Mouse (Mus musculus): ENCODE measurements around the gene Tas2r126. TPM values are rescaled to one million over a fixed set of nuclear protein-coding genes. Genes with fewer than 3 reads are reported as not detected.

Tas2r126 gene
- polyA plus RNA-seq (2016; fragmentation: Nextera tagmentation; extraction: Ambion mirVana): not detected in 2 replicates

- Histone ChIP-seq H3K27me3 (replicated peaks) (no peaks in the 10 kb centered on the region), H3K4me1 (replicated peaks) (no peaks in the 10 kb centered on the region), H3K27ac (ENCODE audit: poor library complexity, severe bottlenecking) (no peak within 1 kb of the TSS), H3K9me3 (replicated peaks) (no peaks in the 10 kb centered on the region), H3K9ac (no peak within 1 kb of the TSS), H3K4me3 (no peak within 1 kb of the TSS), H3K4me2 (no peak within 1 kb of the TSS), H3K36me3 (no peaks in the 10 kb centered on the region)
- WGBS: 45% methylated on average over 6 of the region's 6 CpGs
- ATAC-seq (ENCODE audit: insufficient number of reproducible peaks, low FRiP score): peak; percentile 42; the same call in 1 of the 2 replicates
Observed at GRCm38 (mm10) chr6:42434446-42434845, at the start of gene Tas2r126. Tas2r126 (plus strand) TSS chr6:42434535.

DNA sequence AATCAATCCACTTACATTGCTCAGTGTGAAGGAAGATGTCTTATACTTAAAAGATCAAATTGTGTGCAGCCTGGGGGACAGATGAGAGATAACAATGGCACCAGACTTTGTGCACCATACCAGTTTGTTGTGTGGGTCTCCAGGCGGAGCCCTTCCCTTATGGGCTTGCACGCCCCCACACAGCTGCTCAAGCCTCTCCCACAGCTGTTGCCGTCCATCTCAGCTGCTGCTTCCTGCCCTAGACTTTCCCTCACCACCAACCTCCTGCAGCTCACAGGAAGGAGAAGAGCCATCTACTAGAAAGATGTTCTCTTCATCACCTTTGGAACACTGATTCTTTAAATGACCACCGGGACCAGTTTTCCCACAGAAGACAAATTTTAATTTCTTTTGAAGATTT, 48.7 kb upstream of the Tas2r126 start:
- Histone ChIP-seq H3K27ac (ENCODE audit: poor library complexity, severe bottlenecking) (no peak overlapping the region), H3K27me3 (replicated peaks) (no peaks in the 10 kb centered on the region), H3K4me3 (no peak overlapping the region), H3K4me1 (replicated peaks) (peaks cover 22% of the 10 kb centered on the region), H3K9ac (no peak overlapping the region), H3K4me2 (no peak overlapping the region), H3K36me3 (no peaks in the 10 kb centered on the region), H3K9me3 (replicated peaks) (no peaks in the 10 kb centered on the region)
- WGBS: 59% methylated on average over 4 of the region's 4 CpGs
- ATAC-seq (ENCODE audit: insufficient number of reproducible peaks, low FRiP score): no peak

GRCm38 (mm10) chr6:42391796-42392330, 42.5 kb upstream of the Tas2r126 start:
- Histone ChIP-seq H3K9me3 (replicated peaks) (no peaks in the 10 kb centered on the region), H3K27ac (ENCODE audit: poor library complexity, severe bottlenecking) (peak overlapping the region; percentile 51; the same call in 1 of the 2 replicates), H3K4me3 (no peak overlapping the region), H3K4me2 (no peak overlapping the region), H3K36me3 (no peaks in the 10 kb centered on the region), H3K4me1 (replicated peaks) (peaks cover 21% of the 10 kb centered on the region; the same call in 1 of the 2 replicates), H3K27me3 (replicated peaks) (no peaks in the 10 kb centered on the region), H3K9ac (no peak overlapping the region)
- WGBS: 26% methylated on average over 2 of the region's 2 CpGs
- peak; percentile 53; the same call in 1 of the 2 replicates for ATAC-seq (ENCODE audit: insufficient number of reproducible peaks, low FRiP score)

DNA sequence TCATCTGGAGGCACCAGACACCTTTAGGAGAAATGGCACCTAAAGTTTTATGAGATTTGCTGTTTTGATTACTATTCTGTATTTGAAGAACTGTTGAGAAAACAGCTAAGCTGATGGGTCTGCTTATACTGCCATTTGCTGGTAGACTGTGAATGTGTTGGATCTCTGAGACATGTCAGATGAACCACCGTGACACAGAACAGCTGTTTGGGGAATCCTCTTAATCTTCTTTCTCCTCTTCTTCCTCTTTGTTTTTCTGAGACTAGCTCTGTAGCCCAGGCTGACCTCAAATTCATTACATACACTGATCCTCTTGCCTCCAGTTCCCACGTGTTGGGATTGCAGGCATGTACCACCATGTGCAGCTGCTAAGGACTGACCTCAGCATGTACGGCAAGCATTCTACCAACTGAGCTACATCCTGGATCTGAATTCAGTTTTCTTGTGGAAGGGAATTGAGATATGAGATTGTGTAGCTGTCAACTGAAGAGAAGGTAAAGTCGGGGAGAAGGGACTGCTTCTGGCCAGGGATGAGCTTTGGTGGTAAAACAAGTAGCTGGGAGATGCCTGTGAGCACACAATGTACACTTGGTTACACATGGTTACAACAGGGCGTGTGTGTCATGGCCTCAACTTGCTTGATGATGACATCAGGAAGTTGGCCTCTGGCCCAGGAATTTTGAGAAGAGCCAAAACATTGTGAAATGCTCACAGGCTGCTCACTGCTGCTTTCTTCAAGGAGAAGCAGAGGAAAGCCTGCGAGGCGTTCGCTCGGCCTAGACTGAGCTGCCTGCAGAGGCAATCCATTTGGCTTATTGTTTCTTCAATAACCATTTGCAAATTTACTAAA, 38.1 kb upstream of the Tas2r126 start:
- Histone ChIP-seq H3K4me2 (no peak overlapping the region), H3K4me3 (no peak overlapping the region), H3K9ac (no peak overlapping the region), H3K27ac (ENCODE audit: poor library complexity, severe bottlenecking) (no peak overlapping the region), H3K9me3 (replicated peaks) (no peaks in the 10 kb centered on the region), H3K27me3 (replicated peaks) (0 out of 2 replicates have a peak, but pooled peaks cover 3% of the 10 kb centered on the region), H3K36me3 (no peaks in the 10 kb centered on the region), H3K4me1 (replicated peaks) (peaks cover 16% of the 10 kb centered on the region; the same call in 1 of the 2 replicates)
- WGBS: 53% methylated on average over 9 of the region's 9 CpGs
- ATAC-seq (ENCODE audit: insufficient number of reproducible peaks, low FRiP score): peak; percentile 67

DNA sequence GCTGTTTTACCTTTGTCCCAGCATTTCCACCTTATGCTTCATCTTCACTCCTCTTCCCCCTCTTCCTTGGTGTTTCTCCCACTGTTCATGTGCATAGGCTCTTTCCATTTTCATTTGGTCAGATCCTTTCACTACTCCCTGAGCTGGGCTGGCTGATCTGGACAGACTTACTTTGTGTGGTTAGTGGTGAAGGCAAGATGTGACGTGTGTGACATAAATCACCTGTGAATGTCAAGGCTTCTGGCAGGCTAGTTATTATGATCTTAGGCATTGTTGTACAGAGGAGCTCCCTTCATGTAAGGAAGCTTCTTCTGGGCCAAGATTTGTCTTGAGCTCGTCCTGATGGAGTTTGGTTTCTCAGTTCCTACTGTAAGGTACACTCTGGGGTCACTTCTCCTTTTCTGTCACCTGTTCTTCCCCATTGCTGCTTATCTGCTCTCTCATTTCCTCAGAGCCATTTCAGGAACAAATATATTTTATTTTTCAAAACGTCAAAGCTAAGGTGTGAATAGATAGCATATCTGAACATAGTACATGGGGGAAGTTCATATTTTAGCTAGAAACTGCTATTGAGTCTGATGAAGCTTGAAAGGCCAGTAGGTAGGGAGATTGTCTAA, 37.2 kb upstream of the Tas2r126 start:
- Histone ChIP-seq H3K4me2 (no peak overlapping the region), H3K27me3 (replicated peaks) (0 out of 2 replicates have a peak, but pooled peaks cover 3% of the 10 kb centered on the region), H3K36me3 (no peaks in the 10 kb centered on the region), H3K9me3 (replicated peaks) (no peaks in the 10 kb centered on the region), H3K4me1 (replicated peaks) (peaks cover 9% of the 10 kb centered on the region; the same call in 1 of the 2 replicates), H3K27ac (ENCODE audit: poor library complexity, severe bottlenecking) (no peak overlapping the region), H3K4me3 (no peak overlapping the region), H3K9ac (no peak overlapping the region)
- WGBS: 52% methylated on average over 3 of the region's 3 CpGs
- ATAC-seq (ENCODE audit: insufficient number of reproducible peaks, low FRiP score): no peak

- WGBS: 72% methylated on average over 3 of the region's 3 CpGs
- no peak overlapping the region for H3K4me3 ChIP-seq
- H3K9ac ChIP-seq: no peak overlapping the region
- no peak overlapping the region for H3K4me2 ChIP-seq
- H3K27ac ChIP-seq (ENCODE audit: poor library complexity, severe bottlenecking): no peak overlapping the region
- H3K27me3 ChIP-seq (replicated peaks): 0 out of 2 replicates have a peak, but pooled peaks cover 3% of the 10 kb centered on the region
- H3K4me1 ChIP-seq (replicated peaks): 0 out of 2 replicates have a peak, but pooled peaks cover 8% of the 10 kb centered on the region
- H3K36me3 ChIP-seq: no peaks in the 10 kb centered on the region
- no peak for ATAC-seq (ENCODE audit: insufficient number of reproducible peaks, low FRiP score)
- H3K9me3 ChIP-seq (replicated peaks): no peaks in the 10 kb centered on the region
Observed at GRCm38 (mm10) chr6:42398285-42398684, 36.0 kb upstream of the Tas2r126 start.

- Histone ChIP-seq H3K4me2 (no peak overlapping the region), H3K36me3 (no peaks in the 10 kb centered on the region), H3K4me1 (replicated peaks) (0 out of 2 replicates have a peak, but pooled peaks cover 8% of the 10 kb centered on the region), H3K27ac (ENCODE audit: poor library complexity, severe bottlenecking) (no peak overlapping the region), H3K9me3 (replicated peaks) (no peaks in the 10 kb centered on the region), H3K9ac (no peak overlapping the region), H3K4me3 (no peak overlapping the region), H3K27me3 (replicated peaks) (0 out of 2 replicates have a peak, but pooled peaks cover 3% of the 10 kb centered on the region)
- ATAC-seq (ENCODE audit: insufficient number of reproducible peaks, low FRiP score): no peak
- WGBS: 100% methylated on average over 1 of the region's 1 CpGs
Observed at GRCm38 (mm10) chr6:42398998-42399397, 35.3 kb upstream of the Tas2r126 start.

- H3K4me1 ChIP-seq (replicated peaks): 0 out of 2 replicates have a peak, but pooled peaks cover 8% of the 10 kb centered on the region
- 90% methylated on average over 1 of the region's 1 CpGs for WGBS
- 0 out of 2 replicates have a peak, but pooled peaks cover 3% of the 10 kb centered on the region for H3K27me3 ChIP-seq (replicated peaks)
- no peak within 1 kb of the TSS for H3K4me3 ChIP-seq
- no peak for ATAC-seq (ENCODE audit: insufficient number of reproducible peaks, low FRiP score)
- no peak within 1 kb of the TSS for H3K27ac ChIP-seq (ENCODE audit: poor library complexity, severe bottlenecking)
- H3K9ac ChIP-seq: no peak within 1 kb of the TSS
- no peaks in the 10 kb centered on the region for H3K36me3 ChIP-seq
- H3K9me3 ChIP-seq (replicated peaks): no peaks in the 10 kb centered on the region
- no peak within 1 kb of the TSS for H3K4me2 ChIP-seq
Observed at GRCm38 (mm10) chr6:42399938-42400337, 34.4 kb upstream of the Tas2r126 start, which contains the start of gene Tas2r143. Tas2r143 (plus strand) TSS chr6:42400238.

- no peak within 1 kb of the TSS for H3K4me3 ChIP-seq
- peaks cover 8% of the 10 kb centered on the region for H3K4me1 ChIP-seq (replicated peaks)
- no peak for ATAC-seq (ENCODE audit: insufficient number of reproducible peaks, low FRiP score)
- no peak within 1 kb of the TSS for H3K9ac ChIP-seq
- H3K27me3 ChIP-seq (replicated peaks): peaks cover 9% of the 10 kb centered on the region; the same call in 1 of the 2 replicates
- H3K36me3 ChIP-seq: no peaks in the 10 kb centered on the region
- H3K27ac ChIP-seq (ENCODE audit: poor library complexity, severe bottlenecking): no peak within 1 kb of the TSS
- no peak within 1 kb of the TSS for H3K4me2 ChIP-seq
- no peaks in the 10 kb centered on the region for H3K9me3 ChIP-seq (replicated peaks)
- WGBS: 72% methylated on average over 2 of the region's 2 CpGs
Observed at GRCm38 (mm10) chr6:42405134-42405533, 29.2 kb upstream of the Tas2r126 start, which contains the start of gene Tas2r135. Tas2r135 (plus strand) TSS chr6:42405434.

DNA sequence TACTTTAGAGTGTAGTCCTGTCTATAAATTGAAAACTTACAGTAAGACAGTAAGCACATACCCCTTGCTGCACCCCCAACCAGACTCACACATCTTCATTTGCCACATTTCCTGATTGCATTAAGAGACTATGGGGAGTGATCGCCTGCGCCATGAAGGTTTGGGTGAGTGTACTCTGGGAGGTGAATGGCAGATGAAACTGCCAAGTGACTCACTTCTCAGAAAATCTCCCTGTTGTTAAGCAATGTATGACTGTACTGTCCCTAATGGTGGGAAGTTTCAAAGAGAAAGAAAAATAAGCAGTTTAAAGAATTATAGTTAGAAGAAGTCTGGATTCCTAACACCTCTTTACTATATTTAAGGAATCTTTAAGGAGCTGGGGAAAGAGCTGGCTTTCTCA, 14.9 kb upstream of the Tas2r126 start:
- no peaks in the 10 kb centered on the region for H3K4me1 ChIP-seq (replicated peaks)
- ATAC-seq (ENCODE audit: insufficient number of reproducible peaks, low FRiP score): no peak
- H3K9ac ChIP-seq: no peak overlapping the region
- no peaks in the 10 kb centered on the region for H3K36me3 ChIP-seq
- H3K4me2 ChIP-seq: no peak overlapping the region
- no peak overlapping the region for H3K27ac ChIP-seq (ENCODE audit: poor library complexity, severe bottlenecking)
- H3K9me3 ChIP-seq (replicated peaks): no peaks in the 10 kb centered on the region
- 80% methylated on average over 2 of the region's 2 CpGs for WGBS
- H3K4me3 ChIP-seq: no peak overlapping the region
- H3K27me3 ChIP-seq (replicated peaks): no peaks in the 10 kb centered on the region

DNA sequence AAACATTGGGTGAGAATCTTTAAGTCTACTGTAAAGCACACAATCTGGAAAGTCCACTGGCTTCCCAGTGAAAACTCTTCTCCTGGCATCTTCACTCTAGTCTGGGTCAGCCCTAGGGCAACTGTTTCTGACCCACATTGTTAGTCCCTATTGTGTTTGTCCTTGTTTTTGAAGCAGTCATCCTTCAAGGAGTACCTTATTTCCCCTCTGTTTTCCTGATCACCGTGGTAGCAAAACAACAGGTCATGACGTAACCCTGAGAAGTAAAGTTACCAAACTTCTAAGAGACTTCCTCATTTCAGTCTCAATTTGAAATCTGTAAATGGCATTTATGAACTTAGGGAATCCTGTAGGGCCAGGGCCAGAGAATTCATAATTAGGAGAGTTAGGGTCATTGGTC, 12.9 kb upstream of the Tas2r126 start:
- Histone ChIP-seq H3K9me3 (replicated peaks) (no peaks in the 10 kb centered on the region), H3K27me3 (replicated peaks) (no peaks in the 10 kb centered on the region), H3K36me3 (no peaks in the 10 kb centered on the region), H3K27ac (ENCODE audit: poor library complexity, severe bottlenecking) (no peak overlapping the region), H3K4me2 (no peak overlapping the region), H3K9ac (no peak overlapping the region), H3K4me3 (no peak overlapping the region), H3K4me1 (replicated peaks) (no peaks in the 10 kb centered on the region)
- no peak for ATAC-seq (ENCODE audit: insufficient number of reproducible peaks, low FRiP score)
- 77% methylated on average over 2 of the region's 2 CpGs for WGBS

Data from heart, embryonic 12.5 days (tissue).